Comparison of ENCODE assay signal across 12 mouse cellular contexts in genomic region chr8:124140211-124140790, GRCm38 (mm10).
DNase-seq lines count a peak whose midpoint lies in the region; ATAC-seq and TF ChIP-seq lines count a peak whose summit lies in the region.
"Had no signal": no experiment of that assay in that cellular context is flagged by ENCODE, and none has a peak within 500 bp of the region (broad histone marks: within the 10 kb centered on the region; RNA-seq: fewer than 3 reads in every experiment).

No protein-coding gene starts in this region.

- H3K9ac ChIP-seq in heart, postnatal 0 days (replicated peaks; ENCODE audit: low read depth, low read length), result no peak overlapping the region
- H3K9ac ChIP-seq in forebrain, postnatal 0 days, result 0 out of 2 replicates have a peak overlapping the region, but pooled peaks have one; percentile 25
- no peak overlapping the region; the same call in 1 of the 2 replicates for H3K9ac ChIP-seq in midbrain, embryonic 14.5 days (replicated peaks; ENCODE audit: low read length)

- TF ChIP-seq EP300 in heart, postnatal 0 days (IDR thresholded peaks at IDR 0.05; ENCODE audit: low read depth), result no peak

- TF ChIP-seq CTCF in heart, postnatal 0 days (IDR thresholded peaks at IDR 0.05; ENCODE audit: low read depth), result no peak
- TF ChIP-seq CTCF in forebrain, postnatal 0 days (IDR thresholded peaks at IDR 0.05; ENCODE audit: low read depth), result no peak

- H3K4me1 ChIP-seq in heart, postnatal 0 days (ENCODE audit: control insufficient read depth, insufficient read depth), result peaks cover 18% of the 10 kb centered on the region; the same call in 1 of the 2 replicates
- H3K4me1 ChIP-seq in forebrain, postnatal 0 days (ENCODE audit: insufficient read depth), result peaks cover 29% of the 10 kb centered on the region
- peaks cover 31% of the 10 kb centered on the region for H3K4me1 ChIP-seq in midbrain, embryonic 14.5 days (ENCODE audit: control insufficient read depth, insufficient read depth, low read length)

- peak; percentile 41; the same call in 1 of the 2 replicates for ATAC-seq in heart, postnatal 0 days (ENCODE audit: insufficient read depth, low read depth)
- ATAC-seq in forebrain, postnatal 0 days, result no peak
- no peak for ATAC-seq in midbrain, embryonic 14.5 days (ENCODE audit: low FRiP score, low TSS enrichment)
- ATAC-seq in megakaryocyte-erythroid progenitor cell, adult 5-6 weeks (replicated peaks; ENCODE audit: low FRiP score, low TSS enrichment, poor library complexity, severe bottlenecking), result no peak
- ATAC-seq: lung, postnatal 0 days had no signal

- no peaks in the 10 kb centered on the region for H3K27me3 ChIP-seq in heart, postnatal 0 days (ENCODE audit: control insufficient read depth, insufficient read depth, low read length)
- no peaks in the 10 kb centered on the region for H3K27me3 ChIP-seq in forebrain, postnatal 0 days (ENCODE audit: insufficient read depth, low read length)
- H3K27me3 ChIP-seq in midbrain, embryonic 14.5 days (ENCODE audit: control insufficient read depth, insufficient read depth, low read length), result no peaks in the 10 kb centered on the region

- DNase-seq in heart, postnatal 0 days (ENCODE audit: low spot score), result peak; percentile 53
- no peak for DNase-seq in heart, adult 8-10 months (ENCODE audit: low spot score)
- DNase-seq in adrenal gland, postnatal 14 days, result peak; percentile 59
- DNase-seq in forebrain, postnatal 0 days, result no peak
- DNase-seq in midbrain, embryonic 14.5 days, result peak; percentile 15
- no peak for DNase-seq in left cerebral cortex, postnatal 4 days
- DNase-seq in T-cell, adult 2 months (ENCODE audit: low spot score), result no peak
- DNase-seq: kidney, adult 2 months; thymus, adult 2 months had no signal

- no peak overlapping the region for H3K27ac ChIP-seq in heart, postnatal 0 days (ENCODE audit: low read depth)
- H3K27ac ChIP-seq in forebrain, postnatal 0 days (ENCODE audit: low read depth, low read length), result peak overlapping the region; percentile 30; the same call in 1 of the 2 replicates
- peak overlapping the region; percentile 78 for H3K27ac ChIP-seq in midbrain, embryonic 14.5 days (replicated peaks; ENCODE audit: low read depth, low read length)

- WGBS in heart, postnatal 0 days, result 60% methylated on average over 11 of the region's 11 CpGs
- WGBS in forebrain, postnatal 0 days, result 41% methylated on average over 11 of the region's 11 CpGs
- WGBS in midbrain, embryonic 14.5 days, result 62% methylated on average over 11 of the region's 11 CpGs

- H3K9me3 ChIP-seq in heart, postnatal 0 days (replicated peaks; ENCODE audit: control insufficient read depth, low read length), result no peaks in the 10 kb centered on the region
- no peaks in the 10 kb centered on the region for H3K9me3 ChIP-seq in forebrain, postnatal 0 days (ENCODE audit: low read length)
- H3K9me3 ChIP-seq in midbrain, embryonic 14.5 days (ENCODE audit: control insufficient read depth, low read length), result no peaks in the 10 kb centered on the region

- intact Hi-C loops in left cerebral cortex, postnatal 4 days (cut with DNase I), result no loop called here

- H3K4me2 ChIP-seq in heart, postnatal 0 days (ENCODE audit: low read depth, low read length), result no peak overlapping the region
- H3K4me2 ChIP-seq in forebrain, postnatal 0 days (ENCODE audit: low read depth), result peak overlapping the region; percentile 31; the same call in 1 of the 2 replicates
- peak overlapping the region; percentile 27 for H3K4me2 ChIP-seq in midbrain, embryonic 14.5 days (ENCODE audit: low read length)

- H3K4me3 ChIP-seq in heart, postnatal 0 days (ENCODE audit: low read depth, low read length), result no peak overlapping the region
- H3K4me3 ChIP-seq in forebrain, postnatal 0 days (ENCODE audit: low read depth, low read length), result no peak overlapping the region
- no peak overlapping the region for H3K4me3 ChIP-seq in midbrain, embryonic 14.5 days (replicated peaks; ENCODE audit: low read depth, low read length)
- H3K4me3 ChIP-seq: myocyte had no signal

- H3K36me3 ChIP-seq in heart, postnatal 0 days (replicated peaks; ENCODE audit: control insufficient read depth, insufficient read depth, low read length), result no peaks in the 10 kb centered on the region
- H3K36me3 ChIP-seq in forebrain, postnatal 0 days (ENCODE audit: insufficient read depth), result no peaks in the 10 kb centered on the region
- no peaks in the 10 kb centered on the region for H3K36me3 ChIP-seq in midbrain, embryonic 14.5 days (ENCODE audit: control insufficient read depth, insufficient read depth, low read length)

Comparison
In these comparisons a context has a peak if more than half of its experiments do, and no peak if none do; other contexts are left out.
1. DNase-seq: peak in heart, postnatal 0 days (single experiment), adrenal gland, postnatal 14 days (single experiment) and midbrain, embryonic 14.5 days (single experiment); none in heart, adult 8-10 months (single experiment), forebrain, postnatal 0 days (single experiment), left cerebral cortex, postnatal 4 days (single experiment) and T-cell, adult 2 months (single experiment).